Mouse (Mus musculus) lung, postnatal 25 days (tissue): ENCODE results near the gene S100a8.

ENCODE experiments used
- DNase-seq: peaks from one replicate; pipeline ENCODE4 v3.0.0; 2022; ENCODE audit warnings: low spot score

S100a8 gene

GRCm38 (mm10) chr3:90678656-90679055 is 9.9 kb downstream of the S100a8 start:
- no peak for DNase-seq

DNA sequence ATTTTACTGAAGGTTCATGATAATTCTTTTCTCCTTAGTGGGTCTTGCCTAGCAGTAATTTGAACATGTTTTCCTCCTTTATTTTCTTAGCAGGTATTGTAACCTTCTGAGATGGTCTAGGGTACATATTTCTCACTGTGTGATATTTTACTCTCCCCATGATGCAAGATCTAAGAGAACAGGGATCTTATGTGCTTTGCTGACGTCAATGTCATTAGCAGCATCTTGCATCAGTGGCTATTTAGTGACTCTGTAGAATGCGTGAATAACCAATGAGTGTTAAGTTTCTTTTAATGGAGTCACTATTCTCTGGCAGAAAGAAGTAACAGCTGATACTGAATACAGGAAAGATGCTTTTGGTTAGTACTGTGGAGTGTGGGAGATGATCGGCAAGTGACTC is 15.2 kb downstream of the S100a8 start:
- DNase-seq: no peak

DNA sequence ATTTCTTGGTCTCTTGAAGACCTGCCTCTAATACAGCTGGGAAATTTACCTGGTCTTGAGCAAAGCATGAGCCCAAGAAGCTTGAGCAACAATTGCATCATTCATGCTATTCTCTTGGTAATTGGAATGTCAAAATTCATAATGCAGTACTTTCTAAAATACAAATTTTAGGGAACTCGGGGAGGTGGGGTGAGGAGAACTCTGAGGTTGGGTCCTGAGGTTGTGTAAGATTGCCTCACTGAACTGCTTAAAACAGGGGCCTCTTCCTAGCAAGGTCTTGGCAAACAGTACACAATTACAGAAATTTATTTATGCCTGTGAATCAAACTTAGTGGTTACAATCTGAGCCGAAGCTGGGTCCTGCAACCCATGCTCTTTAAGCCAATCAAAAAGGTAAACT is 18.1 kb downstream of the S100a8 start:
- DNase-seq: no peak

DNA sequence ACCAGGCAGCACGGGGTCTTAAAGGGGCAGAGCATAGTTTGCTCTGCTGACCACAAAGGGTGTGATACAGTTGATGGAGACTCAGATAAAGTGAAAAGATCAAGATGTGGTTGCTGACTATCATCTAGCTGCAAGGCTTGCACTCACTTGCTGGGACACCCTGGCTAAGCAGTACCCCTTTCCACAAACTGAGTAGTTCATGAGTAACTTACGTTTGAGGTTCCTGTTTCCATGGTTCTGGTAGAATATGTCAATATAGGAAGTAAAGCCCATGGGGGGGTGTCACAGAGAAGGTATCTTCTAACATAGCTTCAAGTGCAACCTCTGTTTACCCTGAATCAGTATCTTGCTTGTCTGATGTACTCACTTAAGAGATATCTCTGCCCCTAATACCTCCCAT is 24.7 kb downstream of the S100a8 start:
- DNase-seq: no peak

- no peak for DNase-seq
These were observed 26.8 kb downstream of the S100a8 start, which contains the start of gene S100a9 for GRCm38 (mm10) chr3:90695613-90696012. Gene S100a9 (minus strand): TSS chr3:90695721.

- DNase-seq: no peak
These were observed 33.5 kb downstream of the S100a8 start for GRCm38 (mm10) chr3:90702244-90702643.

- peak; percentile 12 for DNase-seq
These were observed 39.9 kb downstream of the S100a8 start for GRCm38 (mm10) chr3:90708523-90709202.

DNA sequence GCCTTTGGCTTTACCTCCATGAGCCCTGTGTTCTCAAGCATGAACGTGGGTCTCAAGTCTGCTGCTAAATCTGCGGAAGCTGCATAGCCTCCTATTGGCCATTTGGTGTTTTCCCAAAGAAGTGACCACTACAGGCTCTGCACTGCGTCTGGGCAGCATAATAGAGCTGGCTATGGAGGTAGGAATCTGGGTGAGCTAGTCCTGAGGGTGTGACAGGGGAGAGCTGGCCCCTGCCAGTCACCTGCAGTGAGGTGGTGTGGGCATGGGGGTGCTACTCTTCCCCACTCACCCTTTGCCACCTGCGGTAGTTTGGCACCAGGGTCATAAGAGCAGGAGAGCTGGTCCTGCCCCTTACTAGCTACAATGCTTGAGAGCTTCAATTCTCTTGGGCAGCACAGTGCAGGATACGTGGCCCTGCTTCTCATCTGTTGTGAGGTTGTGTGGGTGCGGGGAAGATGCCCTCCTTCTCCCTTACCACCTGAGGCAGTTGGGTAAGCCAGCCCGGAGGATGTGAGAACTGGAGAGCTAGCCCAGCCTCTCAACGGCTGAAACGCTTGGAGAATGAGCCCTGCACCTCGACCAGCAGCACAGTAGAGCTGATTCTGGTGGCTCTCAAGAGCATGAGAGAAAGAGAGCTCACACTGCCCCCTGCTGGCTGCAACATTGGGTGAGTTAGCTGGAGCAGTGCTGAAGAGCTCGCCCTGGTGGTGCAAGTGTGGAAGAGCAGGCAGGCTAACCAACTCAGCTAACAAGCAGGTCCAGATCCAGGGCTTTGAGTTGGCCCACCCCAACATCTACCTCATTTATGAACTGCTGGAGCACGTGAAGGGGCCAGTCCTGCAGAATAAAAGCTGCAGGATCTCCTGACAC is 41.0 kb downstream of the S100a8 start:
- peak; percentile 78 for DNase-seq
